Mouse (Mus musculus): ENCODE measurements around the gene Prkrip1. TPM values are rescaled to one million over a fixed set of nuclear protein-coding genes. Genes with fewer than 3 reads are reported as not detected.
A peak's percentile ranks its signal among the peaks of the same experiment; 100 is the strongest.

The Prkrip1 gene
- total and polyA plus RNA-seq, 3 experiments = 55.1 to 84.1 TPM; not detected in 1

DNA sequence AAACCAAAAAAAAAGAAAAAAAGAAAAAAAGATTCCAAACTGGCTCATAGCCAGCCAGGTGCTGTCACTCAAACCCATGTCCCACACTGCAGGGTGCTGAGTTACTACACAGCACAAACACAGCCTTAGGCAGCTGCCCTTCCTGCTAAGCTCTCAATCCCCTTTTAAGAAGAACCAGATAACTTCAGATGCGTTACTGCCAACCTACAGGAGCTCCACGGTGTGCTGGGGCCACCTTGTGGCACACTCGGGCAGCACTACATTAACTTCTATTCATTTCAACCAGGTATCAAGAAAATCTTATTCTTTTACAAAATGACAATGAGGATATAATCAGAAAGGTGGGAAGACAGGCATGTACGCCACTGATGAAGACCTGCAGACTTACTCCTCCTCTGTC lies 12.0 kb downstream of the Prkrip1 start (continued):
- peak; percentile 45; the same call in 1 of the 2 replicates for TF ChIP-seq HCFC1 (IDR thresholded peaks at IDR 0.05; ENCODE audit: low read depth, low read length)

GRCm38 (mm10) chr5:136183766-136184165 lies 15.0 kb downstream of the Prkrip1 start:
- Histone ChIP-seq H3K4me1 (ENCODE audit: control insufficient read depth in 1 of 2, insufficient read depth in 2 of 2, low read length in 2 of 2) (peaks cover 13 to 28% of the 10 kb centered on the region in 2 experiments), H3K27me3 (ENCODE audit: control insufficient read depth in 1 of 2, insufficient read depth in 2 of 2, low read length in 2 of 2) (no peaks in the 10 kb centered on the region), H3K27ac (ENCODE audit: control insufficient read depth, low read depth, low read length) (peak overlapping the region; percentile 91), H3K79me2 (ENCODE audit: control insufficient read depth, insufficient read depth, low read length, poor library complexity) (no peaks in the 10 kb centered on the region), H3K36me3 (ENCODE audit: control insufficient read depth in 1 of 2, insufficient read depth in 2 of 2, low read length in 2 of 2) (peaks cover 5 to 22% of the 10 kb centered on the region in 2 experiments; a peak in 3 of 4 replicates), H3K9ac (ENCODE audit: control insufficient read depth, low read depth, low read length, poor library complexity, severe bottlenecking) (no peak overlapping the region), H3K9me3 (replicated peaks; ENCODE audit: insufficient read depth, low read length) (no peaks in the 10 kb centered on the region), H3K4me3 (ENCODE audit: control insufficient read depth in 1 of 2, insufficient read depth in 1 of 2, low read depth in 2 of 2, low read length in 2 of 2) (no peak overlapping the region)
- DNase-seq (ENCODE audit: low read depth, low spot score) = peak; percentile 51
- TF ChIP-seq CTCF (IDR thresholded peaks at IDR 0.05 in 2 of 3, conservative IDR thresholded peaks at IDR 0.05 in 1 of 3; ENCODE audit: control insufficient read depth in 1 of 3, insufficient read depth in 1 of 3, low read depth in 2 of 3, low read length in 3 of 3, poor library complexity in 1 of 3, severe bottlenecking in 1 of 3) (peak; percentile 22 to 51 (median 27); a peak in 3 of 6 replicates), TAL1 (IDR thresholded peaks at IDR 0.05; ENCODE audit: low read length) (no peak), BHLHE40 (IDR thresholded peaks at IDR 0.05; ENCODE audit: borderline replicate concordance, low read depth, low read length) (no peak), MAZ (IDR thresholded peaks at IDR 0.05; ENCODE audit: low read depth, low read length) (no peak), ZNF384 (IDR thresholded peaks at IDR 0.05; ENCODE audit: low read depth, low read length) (no peak), MYB (IDR thresholded peaks at IDR 0.05; ENCODE audit: low read depth, low read length) (no peak), JUND (IDR thresholded peaks at IDR 0.05; ENCODE audit: low read depth, low read length) (no peak), ETS1 (IDR thresholded peaks at IDR 0.05; ENCODE audit: low read depth, low read length) (0 out of 2 replicates have a peak, but pooled peaks have one; percentile 10), MXI1 (IDR thresholded peaks at IDR 0.05; ENCODE audit: low read depth, low read length) (0 out of 2 replicates have a peak, but pooled peaks have one; percentile 9), ELF1 (IDR thresholded peaks at IDR 0.05; ENCODE audit: low read depth, low read length) (no peak), MEF2A (IDR thresholded peaks at IDR 0.05; ENCODE audit: extremely low read depth, insufficient replicate concordance, low read depth, low read length, poor library complexity, severe bottlenecking) (no peak), EP300 (IDR thresholded peaks at IDR 0.05; ENCODE audit: low read depth in 1 of 2, low read length in 2 of 2) (no peak), TBP (IDR thresholded peaks at IDR 0.05; ENCODE audit: low read depth, low read length) (no peak), ZC3H11A (IDR thresholded peaks at IDR 0.05; ENCODE audit: low read depth, low read length) (peak; percentile 23; the same call in 1 of the 2 replicates), MAFK (IDR thresholded peaks at IDR 0.05; ENCODE audit: borderline replicate concordance, low read depth, low read length) (no peak), RAD21 (IDR thresholded peaks at IDR 0.05; ENCODE audit: low read depth, low read length) (peak; percentile 41), CHD2 (IDR thresholded peaks at IDR 0.05; ENCODE audit: low read length) (no peak), SMC3 (IDR thresholded peaks at IDR 0.05; ENCODE audit: low read depth, low read length) (peak; percentile 40), NRF1 (IDR thresholded peaks at IDR 0.05; ENCODE audit: insufficient read depth, low read depth, low read length, poor library complexity, severe bottlenecking) (no peak), MYC (IDR thresholded peaks at IDR 0.05; ENCODE audit: low read depth, low read length) (no peak), NELFE (IDR thresholded peaks at IDR 0.05; ENCODE audit: low read depth, low read length) (no peak), UBTF (IDR thresholded peaks at IDR 0.05; ENCODE audit: borderline replicate concordance, insufficient read depth, low read depth, low read length) (no peak), POLR2AphosphoS5 (IDR thresholded peaks at IDR 0.05; ENCODE audit: borderline replicate concordance, low read depth, low read length) (no peak), HCFC1 (IDR thresholded peaks at IDR 0.05; ENCODE audit: low read depth, low read length) (no peak), GATA1 (IDR thresholded peaks at IDR 0.05; ENCODE audit: low read depth, low read length) (no peak), E2F4 (IDR thresholded peaks at IDR 0.05; ENCODE audit: borderline replicate concordance, low read depth, low read length) (no peak), GABPA (IDR thresholded peaks at IDR 0.05; ENCODE audit: low read depth, low read length) (no peak), TCF12 (IDR thresholded peaks at IDR 0.05; ENCODE audit: low read depth, low read length) (no peak), RCOR1 (IDR thresholded peaks at IDR 0.05; ENCODE audit: low read depth, low read length) (no peak), USF2 (IDR thresholded peaks at IDR 0.05; ENCODE audit: borderline replicate concordance in 1 of 2, insufficient read depth in 1 of 2, low read depth in 1 of 2, low read length in 2 of 2) (no peak), ZKSCAN1 (IDR thresholded peaks at IDR 0.05; ENCODE audit: low read depth, low read length) (no peak), KAT2A (conservative IDR thresholded peaks at IDR 0.05; ENCODE audit: low read depth, low read length) (no peak), ZMIZ1 (IDR thresholded peaks at IDR 0.05; ENCODE audit: low read depth, low read length) (no peak), SIN3A (IDR thresholded peaks at IDR 0.05; ENCODE audit: low read length) (0 out of 2 replicates have a peak, but pooled peaks have one; percentile 24), CHD1 (IDR thresholded peaks at IDR 0.05; ENCODE audit: low read depth, low read length) (no peak)

Measured in MEL (cell line).